Mouse (Mus musculus): ENCODE measurements around the gene Pdzrn4. TPM values are rescaled to one million over a fixed set of nuclear protein-coding genes. Genes with fewer than 3 reads are reported as not detected.

The Pdzrn4 gene
- total and polyA plus RNA-seq, 3 experiments = 0.90 to 3.5 (median 2.7) TPM

- H3K4me3 ChIP-seq = no peak overlapping the region
- 54% methylated on average over 1 of the region's 1 CpGs for WGBS
- no peaks in the 10 kb centered on the region for H3K27me3 ChIP-seq (ENCODE audit: control insufficient read depth, insufficient read depth, low read length)
- no peak overlapping the region for H3K9ac ChIP-seq (ENCODE audit: low read depth, low read length)
- H3K4me1 ChIP-seq (ENCODE audit: control insufficient read depth, insufficient read depth, low read length) = no peaks in the 10 kb centered on the region
- DNase-seq = no peak
- TF ChIP-seq EP300 (IDR thresholded peaks at IDR 0.05; ENCODE audit: insufficient read depth, low read depth, low read length) = no peak
- no peak for TF ChIP-seq POLR2A (IDR thresholded peaks at IDR 0.05; ENCODE audit: insufficient read depth, low read depth, low read length)
- TF ChIP-seq CTCF (IDR thresholded peaks at IDR 0.05) = no peak
- no peaks in the 10 kb centered on the region for H3K79me2 ChIP-seq (replicated peaks; ENCODE audit: control insufficient read depth, insufficient read depth, low read length)
- intact Hi-C loops (cut with DNase I) = no loop called here
- H3K36me3 ChIP-seq (ENCODE audit: control insufficient read depth, insufficient read depth, low read length) = no peaks in the 10 kb centered on the region
- H3K27ac ChIP-seq = no peak overlapping the region
Observed at GRCm38 (mm10) chr15:92502797-92503196, 106.1 kb downstream of the Pdzrn4 start.

- Histone ChIP-seq H3K27me3 (ENCODE audit: control insufficient read depth, insufficient read depth, low read length) (no peaks in the 10 kb centered on the region), H3K27ac (no peak overlapping the region), H3K9ac (ENCODE audit: low read depth, low read length) (no peak overlapping the region), H3K4me1 (ENCODE audit: control insufficient read depth, insufficient read depth, low read length) (no peaks in the 10 kb centered on the region), H3K36me3 (ENCODE audit: control insufficient read depth, insufficient read depth, low read length) (no peaks in the 10 kb centered on the region), H3K4me3 (no peak overlapping the region), H3K79me2 (replicated peaks; ENCODE audit: control insufficient read depth, insufficient read depth, low read length) (no peaks in the 10 kb centered on the region)
- no peak for TF ChIP-seq EP300 (IDR thresholded peaks at IDR 0.05; ENCODE audit: insufficient read depth, low read depth, low read length)
- no peak for TF ChIP-seq CTCF (IDR thresholded peaks at IDR 0.05)
- no peak for TF ChIP-seq POLR2A (IDR thresholded peaks at IDR 0.05; ENCODE audit: insufficient read depth, low read depth, low read length)
- 51% methylated on average over 8 of the region's 8 CpGs for WGBS
- intact Hi-C loops (cut with DNase I) = no loop called here
- DNase-seq = peak in 1 of 2 experiments; percentile 30
Observed at GRCm38 (mm10) chr15:92509372-92509771, 112.7 kb downstream of the Pdzrn4 start.

- H3K4me3 ChIP-seq = no peak overlapping the region
- H3K9ac ChIP-seq (ENCODE audit: low read depth, low read length) = no peak overlapping the region
- intact Hi-C loops (cut with DNase I) = no loop called here
- H3K79me2 ChIP-seq (replicated peaks; ENCODE audit: control insufficient read depth, insufficient read depth, low read length) = no peaks in the 10 kb centered on the region
- no peak for DNase-seq
- H3K4me1 ChIP-seq (ENCODE audit: control insufficient read depth, insufficient read depth, low read length) = no peaks in the 10 kb centered on the region
- no peaks in the 10 kb centered on the region for H3K27me3 ChIP-seq (ENCODE audit: control insufficient read depth, insufficient read depth, low read length)
- H3K27ac ChIP-seq = no peak overlapping the region
- TF ChIP-seq EP300 (IDR thresholded peaks at IDR 0.05; ENCODE audit: insufficient read depth, low read depth, low read length) (no peak), POLR2A (IDR thresholded peaks at IDR 0.05; ENCODE audit: insufficient read depth, low read depth, low read length) (no peak), CTCF (IDR thresholded peaks at IDR 0.05) (no peak)
- H3K36me3 ChIP-seq (ENCODE audit: control insufficient read depth, insufficient read depth, low read length) = no peaks in the 10 kb centered on the region
- WGBS = 73% methylated on average over 1 of the region's 1 CpGs
Observed at GRCm38 (mm10) chr15:92515651-92516050, 119.0 kb downstream of the Pdzrn4 start.

GRCm38 (mm10) chr15:92520677-92521225 lies 124.1 kb downstream of the Pdzrn4 start:
- intact Hi-C loops (cut with DNase I) = no loop called here
- WGBS = 58% methylated on average over 19 of the region's 19 CpGs
- no peak overlapping the region for H3K4me3 ChIP-seq
- H3K79me2 ChIP-seq (replicated peaks; ENCODE audit: control insufficient read depth, insufficient read depth, low read length) = no peaks in the 10 kb centered on the region
- no peaks in the 10 kb centered on the region for H3K27me3 ChIP-seq (ENCODE audit: control insufficient read depth, insufficient read depth, low read length)
- no peaks in the 10 kb centered on the region for H3K36me3 ChIP-seq (ENCODE audit: control insufficient read depth, insufficient read depth, low read length)
- H3K4me1 ChIP-seq (ENCODE audit: control insufficient read depth, insufficient read depth, low read length) = no peaks in the 10 kb centered on the region
- no peak for DNase-seq
- no peak overlapping the region for H3K27ac ChIP-seq
- no peak for TF ChIP-seq CTCF (IDR thresholded peaks at IDR 0.05)
- TF ChIP-seq POLR2A (IDR thresholded peaks at IDR 0.05; ENCODE audit: insufficient read depth, low read depth, low read length) = no peak
- TF ChIP-seq EP300 (IDR thresholded peaks at IDR 0.05; ENCODE audit: insufficient read depth, low read depth, low read length) = no peak
- no peak overlapping the region for H3K9ac ChIP-seq (ENCODE audit: low read depth, low read length)

GRCm38 (mm10) chr15:92521686-92522085 lies 125.0 kb downstream of the Pdzrn4 start:
- Histone ChIP-seq H3K36me3 (ENCODE audit: control insufficient read depth, insufficient read depth, low read length) (no peaks in the 10 kb centered on the region), H3K4me1 (ENCODE audit: control insufficient read depth, insufficient read depth, low read length) (no peaks in the 10 kb centered on the region), H3K79me2 (replicated peaks; ENCODE audit: control insufficient read depth, insufficient read depth, low read length) (no peaks in the 10 kb centered on the region), H3K9ac (ENCODE audit: low read depth, low read length) (no peak overlapping the region), H3K27ac (no peak overlapping the region), H3K4me3 (no peak overlapping the region), H3K27me3 (ENCODE audit: control insufficient read depth, insufficient read depth, low read length) (no peaks in the 10 kb centered on the region)
- TF ChIP-seq CTCF (IDR thresholded peaks at IDR 0.05) (no peak), POLR2A (IDR thresholded peaks at IDR 0.05; ENCODE audit: insufficient read depth, low read depth, low read length) (no peak), EP300 (IDR thresholded peaks at IDR 0.05; ENCODE audit: insufficient read depth, low read depth, low read length) (no peak)
- intact Hi-C loops (cut with DNase I) = no loop called here
- WGBS = 18% methylated on average over 7 of the region's 7 CpGs
- no peak for DNase-seq

GRCm38 (mm10) chr15:92524917-92525316 lies 128.2 kb downstream of the Pdzrn4 start:
- Histone ChIP-seq H3K4me3 (no peak overlapping the region), H3K27me3 (ENCODE audit: control insufficient read depth, insufficient read depth, low read length) (no peaks in the 10 kb centered on the region), H3K4me1 (ENCODE audit: control insufficient read depth, insufficient read depth, low read length) (no peaks in the 10 kb centered on the region), H3K27ac (no peak overlapping the region), H3K9ac (ENCODE audit: low read depth, low read length) (no peak overlapping the region), H3K36me3 (ENCODE audit: control insufficient read depth, insufficient read depth, low read length) (no peaks in the 10 kb centered on the region), H3K79me2 (replicated peaks; ENCODE audit: control insufficient read depth, insufficient read depth, low read length) (no peaks in the 10 kb centered on the region)
- WGBS = 20% methylated on average over 2 of the region's 2 CpGs
- no peak for DNase-seq
- intact Hi-C loops (cut with DNase I) = no loop called here
- TF ChIP-seq CTCF (IDR thresholded peaks at IDR 0.05) (no peak), EP300 (IDR thresholded peaks at IDR 0.05; ENCODE audit: insufficient read depth, low read depth, low read length) (no peak), POLR2A (IDR thresholded peaks at IDR 0.05; ENCODE audit: insufficient read depth, low read depth, low read length) (no peak)

All from heart, adult 2 months (tissue).